Mouse (Mus musculus) spleen, adult 2 months (tissue): ENCODE measurements at regions not wholly inside any gene's neighbourhood (a gene's known extent, or its start where the extent isn't known, plus 50 kb on each side); places are given as distances from the start of the nearest gene placed in this dataset.

Source experiments
- CTCF ChIP-seq: fragments of 200-500 bp; IDR thresholded peaks from 2 replicates; pipeline ENCODE4 v1.5.1; 2011; ENCODE audit warnings: mild to moderate bottlenecking, inconsistent platforms; ENCODE audit not compliant: insufficient read depth, insufficient read length, insufficient replicate concordance; ENCODE audit errors: extremely low read depth
- POLR2A ChIP-seq: fragments of 200-500 bp; IDR thresholded peaks from 2 replicates; pipeline ENCODE4 v1.6.1; 2011; ENCODE audit warnings: low read depth, low read length, inconsistent platforms

- no peak for TF ChIP-seq CTCF
- TF ChIP-seq POLR2A, result no peak
These were observed 269.4 kb upstream of the Arglu1 start for GRCm38 (mm10) chr8:8959787-8960093.
